Mouse (Mus musculus): ENCODE measurements at regions not wholly inside any gene's neighbourhood (a gene's known extent, or its start where the extent isn't known, plus 50 kb on each side); places are given as distances from the start of the nearest gene placed in this dataset.

- DNase-seq (ENCODE audit: low spot score in 2 of 2): peak in 1 of 2 experiments; percentile 17
Measured at GRCm38 (mm10) chr13:97559611-97560385, 200.6 kb downstream of the Gm10260 start.

- no peak for DNase-seq (ENCODE audit: low spot score in 2 of 2)
Measured at GRCm38 (mm10) chr13:97558884-97559283, 201.5 kb downstream of the Gm10260 start.

DNA sequence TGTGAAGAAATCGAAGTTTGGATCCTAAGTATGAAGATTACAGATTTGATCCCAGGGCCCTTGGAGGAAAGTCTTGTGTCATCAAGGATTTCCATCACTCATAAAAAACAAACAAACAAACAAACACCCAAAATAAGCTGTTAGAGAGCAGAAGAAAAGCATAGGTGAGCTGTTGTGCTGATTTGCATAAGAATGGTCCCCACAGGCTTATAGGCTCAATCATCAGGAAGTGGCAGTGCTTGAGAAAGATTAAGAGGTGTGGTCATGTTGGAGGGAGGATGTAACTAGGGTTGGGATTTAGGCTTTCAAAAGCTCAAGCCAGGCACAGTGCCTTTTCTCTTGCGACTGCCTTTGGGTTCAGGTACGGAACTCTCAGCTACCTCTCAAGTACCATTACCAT is 205.1 kb downstream of the Gm10260 start:
- DNase-seq (ENCODE audit: low spot score in 2 of 2): no peak

GRCm38 (mm10) chr13:97554601-97555000 is 205.8 kb downstream of the Gm10260 start:
- no peak for DNase-seq (ENCODE audit: low spot score in 2 of 2)

GRCm38 (mm10) chr13:97552236-97552635 is 208.2 kb downstream of the Gm10260 start:
- no peak for DNase-seq (ENCODE audit: low spot score in 2 of 2)

- DNase-seq (ENCODE audit: low spot score in 2 of 2): no peak
Measured at GRCm38 (mm10) chr13:97550880-97551279, 209.6 kb downstream of the Gm10260 start.

- no peak for DNase-seq (ENCODE audit: low spot score in 2 of 2)
Measured at GRCm38 (mm10) chr13:97550172-97550571, 210.3 kb downstream of the Gm10260 start.

- DNase-seq (ENCODE audit: low spot score in 2 of 2): no peak
Measured at GRCm38 (mm10) chr13:97549384-97549783, 211.0 kb downstream of the Gm10260 start.

GRCm38 (mm10) chr13:97548527-97548977 is 211.9 kb downstream of the Gm10260 start:
- peak in 1 of 2 experiments; percentile 23 for DNase-seq (ENCODE audit: low spot score in 2 of 2)

DNA sequence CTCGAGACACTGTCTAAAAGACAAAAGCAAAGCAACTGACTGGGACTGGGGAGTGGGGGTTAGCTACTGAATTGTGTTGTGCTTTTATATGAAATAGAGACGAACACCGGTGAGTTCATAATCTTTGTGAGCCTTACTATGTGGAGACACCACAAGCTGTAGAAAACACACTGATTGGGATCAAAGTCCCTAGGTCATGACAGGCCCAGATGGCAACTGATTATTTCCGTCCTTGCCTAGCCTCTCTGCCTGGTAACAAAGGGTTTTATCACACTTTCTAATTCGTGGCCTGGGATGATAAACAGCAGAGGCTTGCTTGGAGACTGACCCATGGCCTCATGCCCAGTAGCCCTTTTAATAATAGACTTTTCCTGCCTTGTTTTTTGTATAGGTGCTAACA is 213.5 kb downstream of the Gm10260 start:
- DNase-seq (ENCODE audit: low spot score in 2 of 2): no peak

DNA sequence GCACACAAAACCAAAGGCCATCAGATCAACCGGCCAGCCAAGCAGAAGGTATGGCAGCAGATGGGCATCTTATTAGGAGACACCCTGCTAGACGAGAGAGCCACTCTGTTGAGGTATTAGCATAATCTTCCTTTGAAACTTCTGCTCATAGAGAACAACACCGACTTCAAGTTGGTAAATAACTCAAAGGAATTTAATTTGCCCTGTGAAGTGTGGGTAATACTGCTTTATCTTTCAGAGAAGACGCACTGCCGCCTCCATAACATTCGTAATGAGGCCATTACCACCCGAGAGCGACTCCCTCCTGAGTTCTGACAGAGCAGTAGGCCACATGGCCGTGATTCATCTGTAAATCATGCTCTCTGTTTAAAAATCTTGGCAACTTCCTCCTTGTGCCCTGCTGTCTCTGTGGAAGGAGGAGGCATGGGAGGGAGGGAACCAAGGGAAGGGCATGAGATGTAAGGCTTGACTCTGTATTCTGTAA is 214.4 kb downstream of the Gm10260 start:
- no peak for DNase-seq (ENCODE audit: low spot score in 2 of 2)

- no peak for DNase-seq (ENCODE audit: low spot score in 2 of 2)
Measured at GRCm38 (mm10) chr13:97539686-97540085, 220.7 kb downstream of the Gm10260 start.

- no peak for DNase-seq (ENCODE audit: low spot score in 2 of 2)
Measured at GRCm38 (mm10) chr13:97538441-97538840, 222.0 kb downstream of the Gm10260 start.

DNA sequence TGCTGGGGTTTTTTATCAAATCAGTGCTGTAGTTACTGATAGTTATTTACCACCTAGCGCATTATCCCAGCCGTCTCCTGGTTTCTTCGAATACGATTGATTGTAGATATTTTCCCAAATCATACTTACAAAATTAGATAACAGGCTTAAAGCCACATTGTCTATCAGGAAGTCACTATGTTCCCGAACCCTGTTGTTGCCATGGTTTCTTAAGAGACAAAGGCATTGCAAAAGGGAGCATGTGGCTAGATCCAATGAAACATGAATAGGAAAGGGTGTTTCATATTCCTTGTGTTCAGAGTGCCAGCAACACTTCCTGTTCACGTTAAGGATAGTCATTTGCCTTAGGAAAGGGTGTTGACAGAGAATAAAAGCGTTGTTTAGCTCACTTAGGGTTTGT is 222.7 kb downstream of the Gm10260 start:
- DNase-seq (ENCODE audit: low spot score in 2 of 2): no peak

DNA sequence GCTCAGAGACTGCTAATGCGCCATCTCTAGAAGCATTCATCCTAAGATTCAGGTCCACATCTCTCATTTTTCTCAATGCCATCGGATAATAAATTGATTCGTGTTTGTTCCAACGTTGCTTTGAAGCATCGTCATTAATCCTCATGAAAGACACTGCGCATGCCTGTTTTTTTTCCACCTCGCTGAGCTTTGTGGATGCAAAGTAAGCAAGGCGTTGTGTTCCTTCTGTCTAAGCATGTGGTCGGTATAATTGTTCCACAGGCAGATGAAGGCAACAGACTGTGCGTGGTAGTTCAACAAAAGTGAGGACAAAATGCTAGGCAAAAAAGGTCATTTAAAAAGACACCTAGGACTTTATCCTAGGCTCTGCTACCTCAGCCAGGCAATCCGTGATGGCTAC is 223.2 kb downstream of the Gm10260 start:
- no peak for DNase-seq (ENCODE audit: low spot score in 2 of 2)

DNA sequence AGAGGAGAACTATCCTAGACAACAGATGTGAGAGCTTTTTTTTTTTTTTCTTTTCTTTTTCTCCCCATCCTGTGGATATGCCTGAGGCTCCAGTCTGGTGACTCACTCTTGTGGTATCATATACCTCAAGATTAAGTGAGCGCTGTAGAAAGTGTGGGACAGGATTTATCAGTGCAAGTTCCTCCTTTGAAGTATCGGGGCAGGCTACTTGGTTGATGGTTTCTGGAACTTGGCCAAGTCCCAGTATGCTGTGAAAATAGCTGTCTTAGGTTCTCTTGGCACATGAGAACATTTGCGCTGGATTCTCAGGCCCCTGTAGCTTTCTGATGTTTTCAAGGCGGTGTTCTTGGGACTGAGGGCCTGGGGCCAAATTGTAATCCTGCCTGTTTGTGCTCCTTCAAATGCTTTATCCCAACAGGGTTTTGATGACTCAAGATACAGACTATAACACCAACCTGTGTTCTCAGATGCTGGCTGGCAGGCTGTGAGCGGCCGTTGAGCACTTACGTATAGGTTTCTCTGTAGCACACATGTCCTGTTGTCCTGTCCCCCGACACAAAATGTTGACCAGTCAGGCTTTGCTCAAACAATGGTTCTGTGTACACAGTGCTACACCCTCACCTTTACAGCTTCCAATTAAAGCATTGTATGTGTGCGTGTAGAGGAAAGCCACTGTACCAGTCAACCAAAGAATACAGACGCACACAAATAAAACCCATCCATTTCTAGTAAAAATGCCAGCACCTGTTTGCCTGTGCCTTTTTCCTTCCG is 226.4 kb downstream of the Gm10260 start:
- DNase-seq (ENCODE audit: low spot score in 2 of 2): no peak

DNA sequence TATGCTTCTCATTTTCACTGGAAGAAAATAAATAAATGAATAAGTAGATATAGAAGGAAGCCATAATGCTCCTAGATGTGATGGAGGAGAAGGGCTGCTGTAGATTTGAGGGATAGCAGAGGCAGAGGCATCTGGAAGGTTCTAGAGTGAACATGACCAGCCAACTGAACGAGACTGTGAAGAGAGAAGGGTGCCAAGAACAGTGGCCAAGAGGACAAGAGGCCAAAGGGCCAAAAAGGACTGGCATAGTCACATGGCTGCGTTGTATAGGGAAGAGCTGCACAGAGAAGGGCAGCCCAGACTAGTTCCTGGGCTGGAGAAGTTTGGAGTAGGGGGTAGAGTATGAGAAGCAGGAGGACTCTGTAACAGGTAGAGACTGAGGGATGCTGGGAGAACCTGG is 229.3 kb downstream of the Gm10260 start:
- DNase-seq (ENCODE audit: low spot score in 2 of 2): no peak

DNA sequence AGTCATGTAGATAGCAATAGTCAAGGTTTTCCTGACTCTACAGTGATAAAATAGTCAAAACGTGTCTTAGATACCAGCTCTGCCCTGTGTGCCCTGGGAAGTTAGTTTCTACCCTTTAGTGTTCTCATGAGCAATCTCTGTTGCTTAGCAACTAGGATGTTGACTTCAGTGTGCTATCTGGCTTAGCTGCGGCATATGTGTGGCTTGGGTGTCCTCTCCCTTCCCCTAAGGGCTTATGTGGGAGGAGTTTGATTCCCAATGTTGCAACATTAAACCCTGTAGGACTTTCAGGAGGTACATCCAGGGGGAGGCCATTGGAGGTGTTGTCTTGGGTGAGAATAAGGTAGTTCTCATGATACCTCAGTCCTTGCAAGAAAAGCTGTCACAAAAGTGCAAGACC is 229.9 kb downstream of the Gm10260 start:
- no peak for DNase-seq (ENCODE audit: low spot score in 2 of 2)

GRCm38 (mm10) chr13:97527958-97528357 is 232.5 kb downstream of the Gm10260 start:
- DNase-seq (ENCODE audit: low spot score in 2 of 2): no peak

- no peak for DNase-seq (ENCODE audit: low spot score in 2 of 2)
Measured at GRCm38 (mm10) chr13:97524847-97525434, 235.5 kb downstream of the Gm10260 start.

DNA sequence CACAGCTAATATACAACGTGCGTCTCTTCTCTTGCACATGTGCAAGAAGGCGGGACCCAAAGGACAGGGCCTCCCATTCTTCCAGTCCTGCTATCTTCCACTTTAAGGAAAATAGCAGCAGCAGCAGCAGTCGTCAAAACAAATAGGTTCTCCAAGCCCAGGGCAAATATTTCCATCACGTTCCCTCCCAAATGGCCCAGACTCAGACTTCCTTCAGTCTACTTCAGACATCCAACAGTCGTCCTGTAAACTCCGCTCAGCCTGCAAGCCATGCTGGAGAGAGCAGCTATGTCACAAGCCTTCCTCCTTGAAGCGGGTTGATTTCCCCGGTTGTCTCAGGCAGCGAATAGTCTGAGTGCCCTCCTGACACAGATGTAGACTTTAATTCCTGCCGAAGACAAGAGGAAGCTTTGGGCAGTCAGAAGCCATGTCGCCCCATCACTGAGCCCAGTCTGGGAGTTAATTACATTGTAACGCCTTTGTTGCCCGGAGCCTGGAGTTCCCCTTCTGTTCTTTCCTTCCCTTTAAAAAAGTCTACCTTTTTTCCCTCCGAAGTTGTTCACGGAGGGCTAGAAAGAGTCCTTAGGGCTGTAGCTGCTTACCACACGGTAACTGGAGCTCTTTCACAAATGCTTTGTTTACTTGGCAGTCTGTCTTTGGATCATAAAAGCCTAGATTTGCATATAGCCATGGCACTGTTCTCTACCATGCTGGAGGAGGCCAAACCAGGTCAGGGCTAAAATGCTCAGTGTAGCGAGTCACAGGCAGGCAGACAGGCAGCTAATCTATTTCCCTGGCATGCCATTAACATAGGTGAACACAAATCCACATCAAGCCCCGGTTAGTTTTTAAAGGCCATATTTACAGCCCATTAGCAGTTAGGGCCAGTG is 236.7 kb downstream of the Gm10260 start:
- DNase-seq (ENCODE audit: low spot score in 2 of 2): no peak

Measured in spleen, postnatal 10 days (tissue).